Mouse (Mus musculus) thymus, adult 2 months (tissue): ENCODE measurements at regions not wholly inside any gene's neighbourhood (a gene's known extent, or its start where the extent isn't known, plus 50 kb on each side); places are given as distances from the start of the nearest gene placed in this dataset.

Experiments
- DNase-seq: peaks from one replicate; pipeline ENCODE4 v3.0.0; 2021
- H3K27ac ChIP-seq: fragments of 200-500 bp; 2 replicates; pipeline ENCODE4 v1.5.1; 2012; ENCODE audit warnings: low read length, control low read depth; ENCODE audit not compliant: control insufficient read depth, insufficient read depth
- H3K27me3 ChIP-seq: fragments of 200-500 bp; 2 replicates; pipeline ENCODE4 v1.6.1; 2012; ENCODE audit warnings: mild to moderate bottlenecking, low read length, moderate library complexity, mixed read lengths; ENCODE audit not compliant: control insufficient read depth, insufficient read depth
- H3K36me3 ChIP-seq: fragments of 200-500 bp; 2 replicates; pipeline ENCODE4 v1.6.1; 2012; ENCODE audit warnings: mild to moderate bottlenecking, low read length, moderate library complexity; ENCODE audit not compliant: control insufficient read depth, insufficient read depth
- H3K4me1 ChIP-seq: fragments of 200-500 bp; replicated peaks from 2 replicates; pipeline ENCODE4 v1.6.1; 2012; ENCODE audit warnings: low read length; ENCODE audit not compliant: control insufficient read depth, insufficient read depth
- H3K4me3 ChIP-seq: fragments of 200-500 bp; 2 replicates; pipeline ENCODE4 v1.5.1; 2012; ENCODE audit warnings: mild to moderate bottlenecking, low read length, control low read depth, moderate library complexity; ENCODE audit not compliant: control insufficient read depth, insufficient read depth
- CTCF ChIP-seq: fragments of 200-500 bp; IDR thresholded peaks from 2 replicates; pipeline ENCODE4 v1.5.1; 2012; ENCODE audit warnings: mild to moderate bottlenecking, control low read depth, low read length, moderate library complexity, borderline replicate concordance; ENCODE audit not compliant: control insufficient read depth, poor library complexity, insufficient read depth; ENCODE audit errors: extremely low read depth
- POLR2A ChIP-seq: fragments of 200-500 bp; IDR thresholded peaks from 2 replicates; pipeline ENCODE4 v1.6.1; 2012; ENCODE audit warnings: mild to moderate bottlenecking, low read length, control low read depth, moderate library complexity; ENCODE audit not compliant: control insufficient read depth, poor library complexity, insufficient read depth; ENCODE audit errors: extremely low read depth
- WGBS: fragments of 180-500 bp; shearing (Covaris S2); methylation state at CpG from one replicate; pipeline ENCODE4 v1.1.7; 2018; 5-methylcytosine and 5-hydroxymethylcytosine counted together

GRCm38 (mm10) chr4:131126901-131127300, 182.7 kb downstream of the Matn1 start:
- 74% methylated on average over 6 of the region's 6 CpGs for WGBS
- Histone ChIP-seq H3K4me1 (no peaks in the 10 kb centered on the region), H3K27me3 (no peaks in the 10 kb centered on the region), H3K36me3 (no peaks in the 10 kb centered on the region), H3K27ac (no peak overlapping the region), H3K4me3 (no peak overlapping the region)
- TF ChIP-seq CTCF: no peak
- no peak for TF ChIP-seq POLR2A
- DNase-seq: no peak

GRCm38 (mm10) chr4:131128646-131129045, 184.5 kb downstream of the Matn1 start:
- Histone ChIP-seq H3K4me3 (no peak overlapping the region), H3K4me1 (no peaks in the 10 kb centered on the region), H3K27ac (no peak overlapping the region), H3K36me3 (no peaks in the 10 kb centered on the region), H3K27me3 (no peaks in the 10 kb centered on the region)
- no peak for TF ChIP-seq CTCF
- TF ChIP-seq POLR2A: no peak
- DNase-seq: no peak
- WGBS: 46% methylated on average over 3 of the region's 3 CpGs

- Histone ChIP-seq H3K27me3 (no peaks in the 10 kb centered on the region), H3K27ac (no peak overlapping the region), H3K4me3 (no peak overlapping the region), H3K4me1 (no peaks in the 10 kb centered on the region), H3K36me3 (no peaks in the 10 kb centered on the region)
- WGBS: 28% methylated on average over 1 of the region's 1 CpGs
- no peak for DNase-seq
- TF ChIP-seq CTCF: no peak
- no peak for TF ChIP-seq POLR2A
These were observed 188.0 kb downstream of the Matn1 start for GRCm38 (mm10) chr4:131132201-131132600.

- H3K27ac ChIP-seq: no peak overlapping the region
- TF ChIP-seq CTCF (no peak), POLR2A (no peak)
- H3K4me1 ChIP-seq: no peaks in the 10 kb centered on the region
- no peaks in the 10 kb centered on the region for H3K27me3 ChIP-seq
- 75% methylated on average over 9 of the region's 9 CpGs for WGBS
- no peak overlapping the region for H3K4me3 ChIP-seq
- DNase-seq: no peak
- no peaks in the 10 kb centered on the region for H3K36me3 ChIP-seq
These were observed 188.6 kb downstream of the Matn1 start for GRCm38 (mm10) chr4:131132781-131133180.

- TF ChIP-seq POLR2A: no peak
- TF ChIP-seq CTCF: no peak
- no peaks in the 10 kb centered on the region for H3K4me1 ChIP-seq
- DNase-seq: no peak
- H3K27ac ChIP-seq: no peak overlapping the region
- no peaks in the 10 kb centered on the region for H3K36me3 ChIP-seq
- H3K27me3 ChIP-seq: no peaks in the 10 kb centered on the region
- H3K4me3 ChIP-seq: no peak overlapping the region
- WGBS: 77% methylated on average over 4 of the region's 4 CpGs
These were observed 191.7 kb downstream of the Matn1 start for GRCm38 (mm10) chr4:131135841-131136240.

GRCm38 (mm10) chr4:131138891-131139290, 194.7 kb downstream of the Matn1 start:
- Histone ChIP-seq H3K27me3 (no peaks in the 10 kb centered on the region), H3K4me1 (no peaks in the 10 kb centered on the region), H3K4me3 (no peak overlapping the region), H3K27ac (no peak overlapping the region), H3K36me3 (no peaks in the 10 kb centered on the region)
- TF ChIP-seq CTCF (no peak), POLR2A (no peak)
- DNase-seq: no peak
- WGBS: 85% methylated on average over 13 of the region's 13 CpGs

GRCm38 (mm10) chr4:131141890-131142465, 197.8 kb downstream of the Matn1 start:
- H3K27ac ChIP-seq: no peak overlapping the region
- no peaks in the 10 kb centered on the region for H3K4me1 ChIP-seq
- TF ChIP-seq POLR2A (no peak), CTCF (no peak)
- 92% methylated on average over 17 of the region's 17 CpGs for WGBS
- H3K36me3 ChIP-seq: no peaks in the 10 kb centered on the region
- no peaks in the 10 kb centered on the region for H3K27me3 ChIP-seq
- no peak for DNase-seq
- no peak overlapping the region for H3K4me3 ChIP-seq
